Mouse (Mus musculus): ENCODE data around the gene Hoxa7.

Gene Hoxa7

GRCm38 (mm10) chr6:52227470-52228222, 6.0 kb upstream of the Hoxa7 start:
- in situ Hi-C loops (cut with MboI, MseI): loop anchor here (10.0 kb wide), 6 partner anchors 383 to 1053 kb away; no protein-coding TSS in a partner anchor

- in situ Hi-C loops (cut with MboI, MseI): loop anchor here (10.0 kb wide), 6 partner anchors 382 to 1052 kb away; no protein-coding TSS in a partner anchor
Measured at GRCm38 (mm10) chr6:52226569-52227257, 5.1 kb upstream of the Hoxa7 start.

GRCm38 (mm10) chr6:52225612-52226568, 4.2 kb upstream of the Hoxa7 start:
- in situ Hi-C loops (cut with MboI, MseI): loop anchor here (10.0 kb wide), 6 partner anchors 381 to 1051 kb away; no protein-coding TSS in a partner anchor

- in situ Hi-C loops (cut with MboI, MseI): loop anchor here (5.0 to 10.0 kb wide), 8 partner anchors 380 to 1050 kb away; no protein-coding TSS in a partner anchor
Measured at GRCm38 (mm10) chr6:52224895-52225611, 3.4 kb upstream of the Hoxa7 start.

GRCm38 (mm10) chr6:52223939-52224760, 2.5 kb upstream of the Hoxa7 start:
- in situ Hi-C loops (cut with MboI, MseI): loop anchor here (5.0 to 10.0 kb wide), 8 partner anchors 379 to 1049 kb away; no protein-coding TSS in a partner anchor

- in situ Hi-C loops (cut with MboI, MseI): loop anchor here (5.0 to 10.0 kb wide), 8 partner anchors 378 to 1048 kb away; no protein-coding TSS in a partner anchor
Measured at GRCm38 (mm10) chr6:52222729-52223128, 1.1 kb upstream of the Hoxa7 start.

GRCm38 (mm10) chr6:52221993-52222685, 485 bp upstream of the Hoxa7 start:
- in situ Hi-C loops (cut with MboI, MseI): loop anchor here (5.0 to 10.0 kb wide), 8 partner anchors 377 to 1047 kb away; no protein-coding TSS in a partner anchor

GRCm38 (mm10) chr6:52220865-52221310, 766 bp downstream of the Hoxa7 start:
- in situ Hi-C loops (cut with MboI, MseI): loop anchor here (5.0 to 10.0 kb wide), 8 partner anchors 376 to 1046 kb away; no protein-coding TSS in a partner anchor

- in situ Hi-C loops (cut with MboI, MseI): loop anchor here (5.0 to 10.0 kb wide), 8 partner anchors 375 to 1045 kb away; no protein-coding TSS in a partner anchor
Measured at GRCm38 (mm10) chr6:52220003-52220864, 1.4 kb downstream of the Hoxa7 start.

- in situ Hi-C loops (cut with MboI, MseI): loop anchor here (5.0 to 10.0 kb wide), 4 partner anchors 207 to 607 kb away; partner anchors contain the start of gene Skap2 (in 1 of the 2)
Measured at GRCm38 (mm10) chr6:52219234-52219942, 2.3 kb downstream of the Hoxa7 start.

- in situ Hi-C loops (cut with MboI, MseI): loop anchor here (5.0 to 10.0 kb wide), 4 partner anchors 206 to 606 kb away; partner anchors contain the start of gene Skap2 (in 1 of the 2)
Measured at GRCm38 (mm10) chr6:52218643-52219215, 2.9 kb downstream of the Hoxa7 start.

- in situ Hi-C loops (cut with MboI, MseI): loop anchor here (5.0 to 10.0 kb wide), 4 partner anchors 206 to 606 kb away; partner anchors contain the start of gene Skap2 (in 1 of the 2)
Measured at GRCm38 (mm10) chr6:52217895-52218642, 3.6 kb downstream of the Hoxa7 start.

- in situ Hi-C loops (cut with MboI, MseI): loop anchor here (5.0 to 10.0 kb wide), 4 partner anchors 205 to 605 kb away; partner anchors contain the start of gene Skap2 (in 1 of the 2)
Measured at GRCm38 (mm10) chr6:52217459-52217768, 4.2 kb downstream of the Hoxa7 start.

GRCm38 (mm10) chr6:52216691-52217458, 4.8 kb downstream of the Hoxa7 start:
- in situ Hi-C loops (cut with MboI, MseI): loop anchor here (5.0 to 10.0 kb wide), 4 partner anchors 205 to 605 kb away; partner anchors contain the start of gene Skap2 (in 1 of the 2)
